Mouse (Mus musculus) cerebellum, adult 2 months (tissue): ENCODE results near the gene Uvrag.

Experiments used
- CTCF ChIP-seq: fragments of 200-500 bp; IDR thresholded peaks from 2 replicates; pipeline ENCODE4 v1.5.1; 2011; ENCODE audit warnings: low read depth, mild to moderate bottlenecking, control low read depth, low read length, moderate library complexity, borderline replicate concordance; ENCODE audit not compliant: insufficient read depth
- POLR2A ChIP-seq: fragments of 200-500 bp; IDR thresholded peaks from 2 replicates; pipeline ENCODE4 v1.6.1; 2011; ENCODE audit warnings: low read length, control low read depth, borderline replicate concordance; ENCODE audit not compliant: insufficient read depth

- no peak for TF ChIP-seq CTCF
- no peak for TF ChIP-seq POLR2A
Measured at GRCm38 (mm10) chr7:98879176-98879575, 261.8 kb downstream of the Uvrag start.
